Mouse (Mus musculus): ENCODE data around the gene Enho.

Enho gene

DNA sequence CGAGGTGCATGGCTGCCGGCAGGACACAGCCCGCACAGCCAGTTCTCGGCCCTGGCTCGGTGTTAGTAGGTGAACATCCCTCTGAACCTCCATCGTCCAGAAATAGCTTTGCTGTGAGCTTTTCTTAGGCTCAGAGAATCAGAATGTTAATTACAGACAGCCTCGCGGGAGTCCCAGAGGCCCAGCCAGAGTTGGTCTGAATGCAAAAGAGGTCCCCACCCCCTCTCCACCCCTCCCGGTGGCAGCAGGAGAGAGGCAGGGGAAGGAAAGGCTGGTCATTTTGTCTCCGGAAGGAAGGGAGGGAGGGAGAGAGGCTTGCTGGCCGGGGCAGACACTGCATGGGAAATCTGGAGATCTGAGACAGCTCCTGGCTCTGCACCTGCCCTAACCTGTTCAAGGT lies 8.7 kb downstream of the Enho start:
- DNase-seq (ENCODE audit: low spot score), result no peak

DNA sequence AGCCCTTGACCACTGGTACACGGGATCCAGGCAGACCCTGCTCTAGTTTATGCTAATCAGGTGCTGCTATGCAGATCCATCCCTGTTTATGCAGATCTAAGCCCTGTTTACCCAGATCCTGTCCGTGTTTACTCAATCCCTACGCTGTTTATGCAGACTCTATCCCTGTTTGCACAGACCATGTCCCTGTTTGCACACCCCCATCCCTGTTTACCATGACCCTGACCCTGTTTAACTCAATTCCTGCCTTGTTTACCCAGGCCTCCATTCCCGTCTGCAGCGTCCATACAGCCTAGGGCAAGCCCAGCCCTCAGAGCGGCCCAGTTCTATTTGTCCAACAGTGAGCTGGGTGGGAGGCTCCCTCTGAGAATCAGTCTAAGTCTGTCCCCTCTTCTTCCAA lies 9.9 kb downstream of the Enho start:
- DNase-seq (ENCODE audit: low spot score), result no peak

DNA sequence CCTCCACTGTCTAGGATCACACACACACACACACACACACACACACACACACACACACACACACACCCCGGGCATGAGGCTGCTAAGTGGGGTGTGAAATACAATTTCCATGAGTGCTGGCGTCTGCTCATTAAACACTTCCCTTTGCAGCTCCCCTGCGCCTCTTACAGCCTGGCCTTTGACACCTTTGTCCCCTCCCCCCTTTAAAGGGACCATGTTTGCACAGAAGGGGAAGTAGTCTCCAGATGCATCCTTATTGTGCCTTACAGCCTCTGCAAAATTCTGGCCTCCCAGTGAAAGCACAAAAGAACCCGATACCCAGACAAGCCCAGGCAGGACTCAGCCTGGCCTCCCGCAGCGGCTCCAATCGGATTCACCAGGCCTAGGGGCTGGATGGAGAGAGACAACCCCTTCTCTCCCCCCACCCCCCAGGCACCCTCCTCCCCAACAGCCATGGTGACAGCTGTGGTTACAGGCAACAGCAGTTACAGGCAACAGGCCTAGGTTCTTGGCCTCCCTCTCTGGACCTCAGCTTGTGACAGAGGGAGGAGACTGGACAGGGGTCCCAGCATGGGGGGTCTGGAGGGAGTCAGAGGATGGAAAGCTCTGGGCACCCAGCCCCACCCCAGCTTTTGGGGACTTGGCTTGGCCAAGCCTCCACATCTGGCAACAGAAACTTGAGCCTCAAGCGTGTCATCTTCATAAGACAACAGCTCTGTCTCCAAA lies 11.8 kb downstream of the Enho start:
- no peak for DNase-seq (ENCODE audit: low spot score)

DNA sequence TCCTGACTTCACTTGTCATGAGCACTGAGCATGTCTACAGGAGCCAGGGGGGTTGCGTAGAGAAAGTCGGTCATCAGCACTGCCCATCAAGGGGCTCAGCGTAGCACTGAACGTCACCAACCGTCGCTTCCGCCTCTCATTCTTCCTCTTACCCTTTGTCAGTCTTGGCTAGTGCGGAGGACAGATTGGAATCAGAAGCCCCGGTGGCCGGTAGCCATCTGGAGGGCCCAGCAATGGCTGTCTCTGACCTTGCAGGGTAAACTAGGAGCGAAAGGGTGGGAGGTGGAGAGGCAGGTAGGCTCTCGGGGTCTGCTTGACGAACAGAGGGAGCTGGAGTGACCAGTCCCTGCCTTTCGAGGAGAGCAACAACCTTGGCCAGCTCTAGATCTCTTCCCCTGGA lies 18.1 kb downstream of the Enho start:
- DNase-seq (ENCODE audit: low spot score), result no peak

DNA sequence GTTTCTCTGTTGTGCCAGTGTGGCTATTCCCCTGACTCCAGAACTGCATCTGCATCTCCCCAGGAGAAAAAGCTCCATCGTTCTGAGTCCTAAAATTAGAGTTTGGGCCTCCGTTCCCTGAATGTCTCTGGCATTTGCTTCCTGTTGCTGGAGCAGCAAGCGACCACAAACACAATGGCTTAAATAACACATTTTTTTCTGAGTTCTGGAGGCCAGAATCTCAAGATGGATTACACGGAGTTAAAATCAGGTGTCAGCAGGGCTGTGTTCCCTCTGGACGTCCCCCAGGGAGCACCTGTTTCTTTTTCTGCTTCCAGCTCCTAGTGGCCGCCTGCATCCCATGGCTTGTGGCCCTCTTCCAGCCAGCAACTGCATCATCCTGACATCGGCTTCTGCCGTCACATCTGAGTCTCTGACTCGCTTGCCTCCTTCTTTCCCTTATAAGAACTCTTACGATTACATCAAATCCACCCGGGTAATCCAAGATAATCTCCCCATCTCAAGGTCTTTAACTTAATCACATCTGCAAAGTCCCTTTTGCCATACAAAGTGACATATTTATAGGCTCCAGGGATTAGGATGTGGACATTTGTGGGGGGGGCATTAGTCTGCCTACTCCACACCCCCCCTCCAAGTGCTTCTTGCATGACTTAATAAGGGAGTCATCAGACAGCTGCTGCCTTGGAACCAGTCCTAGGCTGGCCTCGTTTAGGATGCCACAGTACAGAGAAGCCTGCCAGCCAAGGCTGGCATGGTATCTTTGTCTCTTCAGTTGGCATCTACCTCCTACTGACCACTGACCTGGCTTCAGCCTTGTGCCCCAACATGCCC lies 21.0 kb downstream of the Enho start:
- DNase-seq (ENCODE audit: low spot score), result peak; percentile 39

DNA sequence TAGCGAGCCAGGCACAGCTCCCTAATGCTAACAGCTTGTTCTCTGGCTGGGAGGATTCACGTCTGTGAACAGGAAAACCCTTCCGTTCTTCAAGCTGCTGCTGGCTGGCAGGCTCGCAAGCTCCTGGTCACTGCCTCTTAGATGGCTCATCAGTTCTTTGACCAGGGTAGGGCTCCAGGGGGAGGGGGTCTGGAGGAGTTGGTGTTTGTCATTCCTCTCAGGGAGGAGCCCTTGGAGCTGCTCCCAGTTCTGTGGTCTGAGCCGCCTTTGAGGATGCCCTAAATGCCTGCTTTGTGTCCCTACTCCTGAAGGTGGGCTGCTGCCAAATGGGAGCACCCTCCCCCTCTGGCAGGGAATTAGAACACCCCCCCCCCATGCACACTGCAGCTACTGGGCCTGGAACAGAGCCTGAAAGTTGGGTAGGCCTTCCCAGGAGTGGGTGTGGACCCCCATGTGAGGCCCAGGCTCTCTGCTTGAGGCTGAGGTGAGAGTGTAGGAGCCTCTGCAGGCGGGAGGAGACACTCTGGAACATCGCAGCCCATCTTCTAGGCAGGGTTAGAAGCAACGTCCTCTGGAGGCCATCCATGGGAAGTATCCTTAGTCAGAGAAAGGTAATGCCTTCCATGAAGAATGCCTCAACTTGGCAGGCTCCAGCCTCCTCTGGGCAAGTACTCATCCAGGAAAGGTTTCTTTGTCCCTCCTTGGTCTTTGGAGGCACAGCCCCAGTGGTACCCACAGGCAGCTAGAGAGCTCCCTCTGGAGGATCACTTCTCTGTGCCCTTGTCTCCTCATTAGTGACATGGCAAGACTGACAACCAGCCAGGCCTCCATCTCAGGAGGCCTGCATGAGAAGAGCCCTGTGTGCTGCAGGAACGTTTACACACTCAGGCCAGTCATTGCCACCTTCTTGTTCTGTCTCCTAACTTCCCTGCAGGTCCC lies 24.2 kb downstream of the Enho start:
- DNase-seq (ENCODE audit: low spot score), result no peak

DNA sequence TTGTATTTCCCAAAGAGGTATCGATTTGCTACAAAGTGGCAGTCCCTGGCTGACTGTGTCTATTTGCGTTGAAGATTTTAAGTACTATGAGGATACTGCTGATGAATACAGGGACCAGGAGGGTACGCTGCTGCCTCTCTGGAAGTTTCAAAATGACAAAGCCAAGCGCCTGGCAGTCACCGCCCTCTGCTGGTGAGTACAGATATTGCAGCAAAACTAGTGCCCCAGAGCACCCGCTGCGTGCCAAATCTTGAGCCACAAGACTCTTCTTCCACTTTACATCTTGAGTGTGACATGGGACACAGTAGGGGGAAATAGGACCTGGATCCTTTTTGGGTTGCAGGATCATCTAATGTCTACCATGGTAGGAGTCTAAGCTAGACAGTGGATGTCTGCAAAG lies 26.0 kb downstream of the Enho start:
- peak; percentile 80 for DNase-seq (ENCODE audit: low spot score)

DNA sequence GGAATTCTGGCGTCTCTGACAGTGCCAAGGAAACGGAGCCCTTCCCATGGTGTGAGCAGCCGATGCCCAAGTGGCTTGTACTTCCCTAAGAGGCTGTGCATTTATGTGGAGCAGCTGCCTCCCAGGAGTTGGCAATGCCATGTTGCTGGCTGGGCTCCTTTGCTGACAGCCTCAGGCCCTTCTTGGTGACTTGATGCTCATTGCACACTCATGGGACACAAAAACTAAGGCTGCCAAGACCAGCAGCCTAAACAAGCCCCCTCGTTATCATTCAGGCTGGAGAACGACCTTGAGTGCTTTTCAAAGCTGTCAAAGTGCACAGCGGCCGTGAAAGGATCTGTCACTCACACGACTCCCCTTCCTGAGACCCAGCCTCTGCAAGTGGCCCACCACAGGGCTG lies 28.0 kb downstream of the Enho start:
- no peak for DNase-seq (ENCODE audit: low spot score)

DNA sequence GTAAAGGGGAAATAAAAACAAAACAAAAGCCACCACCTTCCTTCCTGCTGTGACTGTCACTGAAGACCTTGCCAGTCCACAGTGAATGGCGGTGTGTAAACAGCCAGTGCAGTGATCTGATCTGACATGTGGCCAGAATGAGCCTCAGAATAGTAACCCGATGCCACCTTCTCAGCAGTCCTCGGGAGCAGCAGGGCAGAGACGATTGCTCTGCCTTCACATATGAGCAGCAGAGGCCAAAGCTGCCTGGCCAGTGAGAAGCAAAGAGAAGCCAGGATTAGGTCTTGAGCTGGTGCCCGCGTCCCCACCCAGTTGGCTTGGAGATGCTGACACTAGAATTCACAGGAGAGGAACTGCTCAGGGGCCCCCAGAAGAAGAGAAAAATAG lies 29.5 kb downstream of the Enho start:
- peak; percentile 12 for DNase-seq (ENCODE audit: low spot score)

DNA sequence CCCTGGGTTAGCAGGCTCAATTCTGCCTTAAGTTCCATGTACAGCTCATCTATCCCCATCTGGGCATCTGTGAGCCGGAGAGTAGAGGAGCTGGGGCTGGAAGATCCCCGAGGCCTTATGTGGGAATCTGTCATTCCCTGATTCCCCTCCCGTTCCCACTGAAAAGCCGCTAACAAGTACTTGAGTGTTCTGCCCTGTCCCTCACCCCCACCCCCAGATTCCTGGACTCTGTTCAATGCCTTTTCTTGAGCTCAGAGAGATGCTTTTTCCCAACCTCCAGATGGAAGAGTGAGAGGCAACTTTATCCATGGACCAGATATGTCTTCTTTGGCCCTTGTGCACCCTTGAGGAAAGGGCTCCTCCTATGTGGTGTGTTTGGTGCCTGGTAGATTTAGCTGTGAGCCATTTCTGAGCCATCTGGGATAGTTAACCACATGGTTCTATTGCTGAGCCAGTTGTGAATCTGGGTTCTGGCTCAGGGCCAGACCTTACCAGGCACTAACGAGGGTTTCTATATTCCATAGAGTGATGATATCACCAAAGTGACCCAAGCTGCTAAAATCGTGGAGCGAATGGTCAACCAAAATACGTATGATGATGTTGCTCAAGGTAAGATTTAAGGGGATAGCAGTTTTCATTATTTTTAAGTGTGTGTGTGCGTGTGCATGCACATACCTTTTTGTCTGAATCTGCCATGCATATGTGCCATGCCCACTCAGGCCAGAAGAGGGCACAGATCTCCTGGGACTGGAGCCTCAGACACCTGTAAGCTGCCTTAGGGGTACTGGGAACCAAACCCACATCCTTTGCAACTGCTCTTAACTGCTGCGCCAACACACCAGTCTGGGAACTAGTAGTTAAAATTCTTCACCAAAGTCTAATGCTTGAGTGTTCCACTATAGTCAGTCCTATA lies 30.2 kb downstream of the Enho start:
- DNase-seq (ENCODE audit: low spot score), result no peak

DNA sequence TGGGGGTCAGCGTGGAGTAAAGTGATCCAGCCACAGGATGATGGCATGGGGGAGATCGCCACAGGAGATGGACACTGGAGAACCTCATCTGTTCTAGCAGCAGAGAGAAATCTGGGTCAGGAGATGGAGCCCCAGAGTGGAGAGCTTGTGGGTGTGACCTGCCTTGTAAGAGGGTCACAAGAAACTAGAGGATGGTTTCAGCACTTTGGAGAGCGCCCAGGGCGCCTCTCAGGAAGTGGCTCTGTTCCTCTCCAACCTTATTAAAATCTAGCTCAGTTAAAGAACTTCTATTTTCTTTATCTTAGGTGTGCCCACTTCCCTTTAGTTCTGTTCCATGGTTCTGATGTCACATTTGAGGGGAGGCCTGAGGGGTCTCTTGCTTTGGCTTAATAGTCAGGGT lies 33.3 kb downstream of the Enho start:
- DNase-seq (ENCODE audit: low spot score), result peak; percentile 65

DNA sequence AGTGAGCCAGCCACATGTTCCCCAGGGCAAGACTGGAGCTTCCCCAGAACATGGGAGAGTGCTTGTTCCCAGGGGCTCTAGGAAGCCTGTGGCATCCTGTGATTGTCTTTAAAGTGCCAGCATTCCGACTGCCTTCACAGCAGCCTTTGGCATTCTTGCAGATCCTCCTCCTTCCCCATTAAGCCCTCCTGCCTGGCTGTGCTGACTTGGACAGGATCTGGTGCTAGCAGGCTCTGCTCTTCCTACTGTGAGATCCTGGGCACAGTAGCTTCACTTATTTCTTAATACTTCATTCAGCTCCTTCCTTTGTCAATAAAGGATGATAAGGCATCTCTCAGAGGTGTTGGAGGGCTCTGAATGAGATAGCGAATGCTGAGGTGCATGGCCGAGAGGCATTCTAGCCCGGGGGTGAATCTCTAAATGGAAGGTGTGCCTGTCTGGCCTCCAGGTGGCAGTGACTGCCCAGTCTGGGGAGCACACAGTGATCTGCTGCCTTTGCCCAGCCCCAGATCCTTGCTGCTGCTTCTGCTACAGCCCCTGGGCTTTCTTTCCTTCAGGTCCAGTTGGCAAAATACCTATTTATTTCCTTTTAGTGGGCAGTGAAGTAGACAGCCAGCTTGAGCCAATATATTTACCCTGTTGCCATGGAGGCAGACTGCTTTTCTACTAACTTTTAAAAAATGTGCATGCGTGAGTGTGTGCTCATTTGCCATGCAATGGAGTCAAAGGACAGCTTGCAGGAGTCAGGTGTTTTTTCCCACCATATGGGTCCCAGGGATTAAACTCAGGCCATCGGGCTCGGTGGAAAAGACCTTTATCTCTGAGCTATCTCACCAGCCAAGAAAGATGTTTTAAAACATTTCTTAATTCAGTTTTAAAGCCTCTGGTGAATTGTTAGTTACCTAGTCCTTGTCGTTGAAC lies 35.4 kb downstream of the Enho start:
- no peak for DNase-seq (ENCODE audit: low spot score)

DNA sequence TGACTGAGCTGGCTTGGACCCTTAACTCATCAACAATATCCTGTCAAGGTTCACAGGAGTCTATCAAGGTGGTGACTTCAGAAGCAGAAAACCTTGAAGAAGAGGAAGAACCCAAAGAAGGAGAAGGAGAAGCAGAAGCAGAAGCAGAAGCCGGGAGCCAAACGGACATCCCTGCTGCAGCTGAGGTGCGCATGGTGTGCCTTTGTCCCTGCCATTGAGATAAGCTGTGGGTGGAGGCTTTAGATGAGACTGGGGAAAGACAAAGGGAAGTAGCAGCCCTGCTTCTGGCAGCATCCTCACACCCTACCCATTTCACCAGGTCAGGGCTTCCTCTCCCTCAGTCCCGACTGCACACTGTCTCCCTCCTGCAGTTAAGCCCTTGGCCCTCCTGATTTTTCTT lies 37.3 kb downstream of the Enho start:
- no peak for DNase-seq (ENCODE audit: low spot score)

Data from adipocyte (in vitro differentiated cells).